Comparison of ENCODE assay signal across 8 mouse cellular contexts in the genomic region with DNA sequence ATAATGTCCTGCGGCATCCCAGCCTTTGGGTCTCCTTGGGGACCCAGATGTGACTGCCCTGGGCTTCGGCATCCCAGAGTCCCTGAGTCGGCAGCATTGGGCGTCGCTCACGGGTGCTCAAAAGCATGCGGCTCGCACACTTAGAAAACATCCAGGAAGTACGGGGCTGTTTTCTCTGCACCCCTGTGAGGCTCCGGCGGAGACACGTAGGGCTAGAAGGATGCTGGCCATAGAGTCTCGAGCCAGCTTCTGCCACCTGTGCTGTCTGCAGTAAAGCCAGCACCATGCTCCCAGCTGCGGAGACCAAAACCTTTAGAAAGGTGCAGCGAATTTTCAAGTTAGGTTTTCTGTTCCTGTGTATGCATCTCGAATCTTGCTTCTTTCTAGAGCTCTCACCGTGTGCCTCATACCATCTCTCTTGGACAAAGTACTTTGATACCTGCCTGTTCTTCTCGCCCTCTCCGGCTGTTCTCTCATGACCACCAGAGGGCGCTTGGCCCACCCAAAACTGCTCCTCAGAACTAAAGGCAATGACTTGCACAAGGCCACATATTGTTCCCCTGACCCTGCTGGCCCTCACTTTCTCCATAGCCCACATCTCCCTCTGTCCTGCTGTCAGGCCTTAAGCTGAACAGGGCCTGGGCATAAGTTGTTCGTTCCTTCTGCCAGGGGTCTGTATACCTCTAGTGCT. TPM values are rescaled to one million over a fixed set of nuclear protein-coding genes. Genes with fewer than 3 reads are reported as not detected.
DNase-seq lines count a peak whose midpoint lies in the region; ATAC-seq and TF ChIP-seq lines count a peak whose summit lies in the region.

No protein-coding gene starts in this region.

- H3K36me3 ChIP-seq in forebrain, embryonic 11.5 days (ENCODE audit: control insufficient read depth, insufficient read depth, low read length), result no peaks in the 10 kb centered on the region
- no peaks in the 10 kb centered on the region for H3K36me3 ChIP-seq in hindbrain, embryonic 15.5 days
- no peaks in the 10 kb centered on the region for H3K36me3 ChIP-seq in liver, embryonic 12.5 days

- DNase-seq in layer of hippocampus, adult 11-12 months (ENCODE audit: low spot score), result peak; percentile 63
- DNase-seq in layer of hippocampus, adult 9-11 months, result no peak
- peak; percentile 64 for DNase-seq in brain, embryonic 14.5 days (ENCODE audit: low read depth)
- peak; percentile 85 for DNase-seq in forebrain, embryonic 11.5 days (ENCODE audit: low spot score)
- DNase-seq in thymus, postnatal 10 days (ENCODE audit: low spot score in 2 of 2), result peak; percentile 76 to 87

- H3K4me1 ChIP-seq in forebrain, embryonic 11.5 days (replicated peaks; ENCODE audit: control insufficient read depth, insufficient read depth, low read length), result peaks cover 12% of the 10 kb centered on the region
- H3K4me1 ChIP-seq in hindbrain, embryonic 15.5 days (replicated peaks), result peaks cover 29% of the 10 kb centered on the region
- peaks cover 52% of the 10 kb centered on the region for H3K4me1 ChIP-seq in liver, embryonic 12.5 days

- peak overlapping the region; percentile 48 for H3K9ac ChIP-seq in forebrain, embryonic 11.5 days (ENCODE audit: low read length)
- H3K9ac ChIP-seq in hindbrain, embryonic 15.5 days, result 0 out of 2 replicates have a peak overlapping the region, but pooled peaks have one; percentile 21
- H3K9ac ChIP-seq in liver, embryonic 12.5 days, result peak overlapping the region; percentile 58

- H3K27me3 ChIP-seq in forebrain, embryonic 11.5 days (ENCODE audit: control insufficient read depth, insufficient read depth, low read length), result no peaks in the 10 kb centered on the region
- 0 out of 2 replicates have a peak, but pooled peaks cover 3% of the 10 kb centered on the region for H3K27me3 ChIP-seq in hindbrain, embryonic 15.5 days
- H3K27me3 ChIP-seq in liver, embryonic 12.5 days (replicated peaks), result peaks cover 38% of the 10 kb centered on the region

- ATAC-seq in forebrain, embryonic 11.5 days (replicated peaks; ENCODE audit: low FRiP score), result 0 out of 2 replicates have a peak, but pooled peaks have one; percentile 17
- ATAC-seq in hindbrain, embryonic 15.5 days (ENCODE audit: low FRiP score, low read depth), result no peak
- ATAC-seq in liver, embryonic 12.5 days, result peak; percentile 50
- ATAC-seq in monocyte, adult 5-6 weeks (replicated peaks; ENCODE audit: insufficient number of reproducible peaks, low FRiP score, low TSS enrichment, poor library complexity, severe bottlenecking), result 0 out of 2 replicates have a peak, but pooled peaks have one; percentile 12

- no peaks in the 10 kb centered on the region for H3K9me3 ChIP-seq in forebrain, embryonic 11.5 days (ENCODE audit: control insufficient read depth, low read length)
- no peaks in the 10 kb centered on the region for H3K9me3 ChIP-seq in hindbrain, embryonic 15.5 days
- no peaks in the 10 kb centered on the region for H3K9me3 ChIP-seq in liver, embryonic 12.5 days (replicated peaks)

- no peak for TF ChIP-seq POLR2A in brain, embryonic 14.5 days (IDR thresholded peaks at IDR 0.05; ENCODE audit: borderline replicate concordance, extremely low read depth, insufficient read depth, insufficient read length, poor library complexity, severe bottlenecking)

- H3K27ac ChIP-seq in forebrain, embryonic 11.5 days (ENCODE audit: low read depth, low read length), result no peak overlapping the region
- H3K27ac ChIP-seq in hindbrain, embryonic 15.5 days (replicated peaks), result no peak overlapping the region
- peak overlapping the region; percentile 34 for H3K27ac ChIP-seq in liver, embryonic 12.5 days

- H3K4me3 ChIP-seq in forebrain, embryonic 11.5 days (ENCODE audit: low read depth, low read length), result peak overlapping the region; percentile 26
- peak overlapping the region; percentile 25 for H3K4me3 ChIP-seq in hindbrain, embryonic 15.5 days
- H3K4me3 ChIP-seq in liver, embryonic 12.5 days, result peak overlapping the region; percentile 52

- H3K4me2 ChIP-seq in forebrain, embryonic 11.5 days (ENCODE audit: low read depth, low read length, severe bottlenecking), result peak overlapping the region; percentile 68
- peak overlapping the region; percentile 58 for H3K4me2 ChIP-seq in hindbrain, embryonic 15.5 days
- peak overlapping the region; percentile 81 for H3K4me2 ChIP-seq in liver, embryonic 12.5 days

- TF ChIP-seq CTCF in brain, embryonic 14.5 days (IDR thresholded peaks at IDR 0.05; ENCODE audit: borderline replicate concordance, extremely low read depth, insufficient read depth, insufficient read length), result peak; percentile 78

- WGBS in forebrain, embryonic 11.5 days, result 6% methylated on average over 21 of the region's 21 CpGs
- 4% methylated on average over 21 of the region's 21 CpGs for WGBS in hindbrain, embryonic 15.5 days
- 3% methylated on average over 21 of the region's 21 CpGs for WGBS in liver, embryonic 12.5 days (ENCODE audit: insufficient replicate concordance)

RNA-seq across cellular contexts. Expression of a gene that starts 2.2 kb away (rescaled TPM):
- polyA plus RNA-seq in brain, embryonic 14.5 days (2012; rRNA removed), result 5.3 and 7.5 TPM in 2 replicates
- 2.9 and 5.0 TPM in 2 replicates for polyA plus RNA-seq in forebrain, embryonic 11.5 days (2014; fragmentation: Nextera tagmentation; extraction: Ambion mirVana)
- polyA plus RNA-seq in hindbrain, embryonic 15.5 days (2015; fragmentation: Nextera tagmentation; extraction: Ambion mirVana), result 8.0 and 8.7 TPM in 2 replicates
- 0.61 and 1.3 TPM in 2 replicates for polyA plus RNA-seq in liver, embryonic 12.5 days (2016; fragmentation: Nextera tagmentation; extraction: Ambion mirVana)
- total RNA-seq in monocyte, adult 5-6 weeks (2017), result not detected in 3 replicates

RNA-seq across cellular contexts. Expression of a gene that starts 39.4 kb away (rescaled TPM):
- polyA plus RNA-seq in brain, embryonic 14.5 days (2012; rRNA removed), result 2.1 and 2.7 TPM in 2 replicates
- polyA plus RNA-seq in forebrain, embryonic 11.5 days (2014; fragmentation: Nextera tagmentation; extraction: Ambion mirVana), result 1.2 and 1.5 TPM in 2 replicates
- polyA plus RNA-seq in hindbrain, embryonic 15.5 days (2015; fragmentation: Nextera tagmentation; extraction: Ambion mirVana), result 2.3 and 2.8 TPM in 2 replicates
- 0.28 and 0.58 TPM in 2 replicates for polyA plus RNA-seq in liver, embryonic 12.5 days (2016; fragmentation: Nextera tagmentation; extraction: Ambion mirVana)
- total RNA-seq in monocyte, adult 5-6 weeks (2017), result 1.8 to 2.1 TPM in 2 of 3 replicates, not detected in the other

RNA-seq across cellular contexts. Expression of a gene that starts 39.5 kb away (rescaled TPM):
- 44.9 and 47.9 TPM in 2 replicates for polyA plus RNA-seq in brain, embryonic 14.5 days (2012; rRNA removed)
- 16.0 and 17.1 TPM in 2 replicates for polyA plus RNA-seq in forebrain, embryonic 11.5 days (2014; fragmentation: Nextera tagmentation; extraction: Ambion mirVana)
- polyA plus RNA-seq in hindbrain, embryonic 15.5 days (2015; fragmentation: Nextera tagmentation; extraction: Ambion mirVana), result 41.5 and 47.1 TPM in 2 replicates
- polyA plus RNA-seq in liver, embryonic 12.5 days (2016; fragmentation: Nextera tagmentation; extraction: Ambion mirVana), result 8.2 and 9.6 TPM in 2 replicates
- total RNA-seq in monocyte, adult 5-6 weeks (2017), result 8.7 to 18.5 TPM (median 16.1 TPM) in 3 replicates

RNA-seq across cellular contexts. Expression of a gene that starts 49.6 kb away (rescaled TPM):
- polyA plus RNA-seq in brain, embryonic 14.5 days (2012; rRNA removed), result 63.1 and 67.1 TPM in 2 replicates
- polyA plus RNA-seq in forebrain, embryonic 11.5 days (2014; fragmentation: Nextera tagmentation; extraction: Ambion mirVana), result 34.7 and 37.1 TPM in 2 replicates
- 23.3 and 24.9 TPM in 2 replicates for polyA plus RNA-seq in hindbrain, embryonic 15.5 days (2015; fragmentation: Nextera tagmentation; extraction: Ambion mirVana)
- 3.6 and 5.0 TPM in 2 replicates for polyA plus RNA-seq in liver, embryonic 12.5 days (2016; fragmentation: Nextera tagmentation; extraction: Ambion mirVana)
- total RNA-seq in monocyte, adult 5-6 weeks (2017), result 11.8 to 12.1 TPM (median 11.9 TPM) in 3 replicates
